Mouse (Mus musculus): ENCODE results near the gene Foxd4. TPM values are rescaled to one million over a fixed set of nuclear protein-coding genes. Genes with fewer than 3 reads are reported as not detected.

Foxd4 gene
- polyA plus RNA-seq (2015; fragmentation: Nextera tagmentation; extraction: Ambion mirVana) = 0.27 TPM in 1 of 2 replicates, not detected in the other

GRCm38 (mm10) chr19:24900581-24901220, at the start of gene Foxd4:
TSS of gene Foxd4 (minus strand) at chr19:24901197.
- Histone ChIP-seq H3K27ac (ENCODE audit: low read depth, low read length) (no peak within 1 kb of the TSS), H3K4me1 (ENCODE audit: control insufficient read depth, insufficient read depth, low read depth, low read length) (peaks cover 17% of the 10 kb centered on the region), H3K27me3 (replicated peaks; ENCODE audit: control insufficient read depth, insufficient read depth, low read length) (peaks cover 43% of the 10 kb centered on the region), H3K9ac (ENCODE audit: low read depth, low read length) (peak within 1 kb of the TSS; percentile 31; the same call in 1 of the 2 replicates), H3K4me2 (ENCODE audit: low read length) (peak within 1 kb of the TSS; percentile 69), H3K36me3 (ENCODE audit: control insufficient read depth, insufficient read depth, low read length) (no peaks in the 10 kb centered on the region), H3K9me3 (ENCODE audit: control insufficient read depth, low read length) (no peaks in the 10 kb centered on the region), H3K4me3 (ENCODE audit: low read length) (peak within 1 kb of the TSS; percentile 41)
- under 1% methylated on average over 25 of the region's 27 CpGs for WGBS
- no peak; the same call in 1 of the 2 replicates for ATAC-seq

- Histone ChIP-seq H3K4me2 (ENCODE audit: low read length) (no peak overlapping the region), H3K9ac (ENCODE audit: low read depth, low read length) (no peak overlapping the region), H3K4me1 (ENCODE audit: control insufficient read depth, insufficient read depth, low read depth, low read length) (no peaks in the 10 kb centered on the region), H3K27me3 (replicated peaks; ENCODE audit: control insufficient read depth, insufficient read depth, low read length) (no peaks in the 10 kb centered on the region), H3K9me3 (ENCODE audit: control insufficient read depth, low read length) (no peaks in the 10 kb centered on the region), H3K4me3 (ENCODE audit: low read length) (no peak overlapping the region), H3K27ac (ENCODE audit: low read depth, low read length) (no peak overlapping the region), H3K36me3 (ENCODE audit: control insufficient read depth, insufficient read depth, low read length) (no peaks in the 10 kb centered on the region)
- ATAC-seq = no peak
These were observed 44.7 kb upstream of the Foxd4 start for GRCm38 (mm10) chr19:24945521-24946262.

GRCm38 (mm10) chr19:24937084-24937483, 36.1 kb upstream of the Foxd4 start:
- no peaks in the 10 kb centered on the region for H3K27me3 ChIP-seq (replicated peaks; ENCODE audit: control insufficient read depth, insufficient read depth, low read length)
- no peaks in the 10 kb centered on the region for H3K4me1 ChIP-seq (ENCODE audit: control insufficient read depth, insufficient read depth, low read depth, low read length)
- H3K36me3 ChIP-seq (ENCODE audit: control insufficient read depth, insufficient read depth, low read length) = no peaks in the 10 kb centered on the region
- no peak overlapping the region for H3K27ac ChIP-seq (ENCODE audit: low read depth, low read length)
- H3K9me3 ChIP-seq (ENCODE audit: control insufficient read depth, low read length) = no peaks in the 10 kb centered on the region
- 45% methylated on average over 1 of the region's 1 CpGs for WGBS
- H3K9ac ChIP-seq (ENCODE audit: low read depth, low read length) = no peak overlapping the region
- H3K4me2 ChIP-seq (ENCODE audit: low read length) = no peak overlapping the region
- H3K4me3 ChIP-seq (ENCODE audit: low read length) = no peak overlapping the region
- ATAC-seq = no peak

GRCm38 (mm10) chr19:24929041-24929440, 28.0 kb upstream of the Foxd4 start:
- WGBS = 26% methylated on average over 1 of the region's 1 CpGs
- no peak overlapping the region for H3K4me3 ChIP-seq (ENCODE audit: low read length)
- no peak for ATAC-seq
- H3K9ac ChIP-seq (ENCODE audit: low read depth, low read length) = no peak overlapping the region
- no peaks in the 10 kb centered on the region for H3K36me3 ChIP-seq (ENCODE audit: control insufficient read depth, insufficient read depth, low read length)
- no peaks in the 10 kb centered on the region for H3K9me3 ChIP-seq (ENCODE audit: control insufficient read depth, low read length)
- no peaks in the 10 kb centered on the region for H3K27me3 ChIP-seq (replicated peaks; ENCODE audit: control insufficient read depth, insufficient read depth, low read length)
- H3K4me1 ChIP-seq (ENCODE audit: control insufficient read depth, insufficient read depth, low read depth, low read length) = no peaks in the 10 kb centered on the region
- H3K4me2 ChIP-seq (ENCODE audit: low read length) = no peak overlapping the region
- H3K27ac ChIP-seq (ENCODE audit: low read depth, low read length) = no peak overlapping the region

GRCm38 (mm10) chr19:24920866-24921265, 19.9 kb upstream of the Foxd4 start:
- Histone ChIP-seq H3K4me2 (ENCODE audit: low read length) (no peak overlapping the region), H3K4me1 (ENCODE audit: control insufficient read depth, insufficient read depth, low read depth, low read length) (no peaks in the 10 kb centered on the region), H3K4me3 (ENCODE audit: low read length) (no peak overlapping the region), H3K36me3 (ENCODE audit: control insufficient read depth, insufficient read depth, low read length) (no peaks in the 10 kb centered on the region; the same call in 1 of the 2 replicates), H3K9ac (ENCODE audit: low read depth, low read length) (no peak overlapping the region), H3K27ac (ENCODE audit: low read depth, low read length) (no peak overlapping the region), H3K9me3 (ENCODE audit: control insufficient read depth, low read length) (no peaks in the 10 kb centered on the region), H3K27me3 (replicated peaks; ENCODE audit: control insufficient read depth, insufficient read depth, low read length) (no peaks in the 10 kb centered on the region)
- 84% methylated on average over 5 of the region's 5 CpGs for WGBS
- no peak for ATAC-seq

GRCm38 (mm10) chr19:24908385-24909155, 7.6 kb upstream of the Foxd4 start:
- H3K4me1 ChIP-seq (ENCODE audit: control insufficient read depth, insufficient read depth, low read depth, low read length) = no peaks in the 10 kb centered on the region
- H3K4me3 ChIP-seq (ENCODE audit: low read length) = no peak overlapping the region
- no peak overlapping the region for H3K4me2 ChIP-seq (ENCODE audit: low read length)
- no peak for ATAC-seq
- H3K27me3 ChIP-seq (replicated peaks; ENCODE audit: control insufficient read depth, insufficient read depth, low read length) = no peaks in the 10 kb centered on the region; the same call in none of the 2 replicates
- no peaks in the 10 kb centered on the region for H3K9me3 ChIP-seq (ENCODE audit: control insufficient read depth, low read length)
- H3K27ac ChIP-seq (ENCODE audit: low read depth, low read length) = no peak overlapping the region
- H3K36me3 ChIP-seq (ENCODE audit: control insufficient read depth, insufficient read depth, low read length) = no peaks in the 10 kb centered on the region
- H3K9ac ChIP-seq (ENCODE audit: low read depth, low read length) = no peak overlapping the region
- 92% methylated on average over 3 of the region's 3 CpGs for WGBS

GRCm38 (mm10) chr19:24907655-24908054, 6.7 kb upstream of the Foxd4 start:
- peaks cover 4% of the 10 kb centered on the region for H3K27me3 ChIP-seq (replicated peaks; ENCODE audit: control insufficient read depth, insufficient read depth, low read length)
- H3K4me3 ChIP-seq (ENCODE audit: low read length) = no peak overlapping the region
- H3K4me2 ChIP-seq (ENCODE audit: low read length) = no peak overlapping the region
- no peak for ATAC-seq
- no peaks in the 10 kb centered on the region for H3K36me3 ChIP-seq (ENCODE audit: control insufficient read depth, insufficient read depth, low read length)
- no peaks in the 10 kb centered on the region for H3K9me3 ChIP-seq (ENCODE audit: control insufficient read depth, low read length)
- H3K9ac ChIP-seq (ENCODE audit: low read depth, low read length) = no peak overlapping the region
- no peak overlapping the region for H3K27ac ChIP-seq (ENCODE audit: low read depth, low read length)
- 99% methylated on average over 3 of the region's 6 CpGs for WGBS
- H3K4me1 ChIP-seq (ENCODE audit: control insufficient read depth, insufficient read depth, low read depth, low read length) = no peaks in the 10 kb centered on the region

GRCm38 (mm10) chr19:24902821-24903220, 1.8 kb upstream of the Foxd4 start:
- ATAC-seq = no peak
- no peak overlapping the region for H3K27ac ChIP-seq (ENCODE audit: low read depth, low read length)
- H3K27me3 ChIP-seq (replicated peaks; ENCODE audit: control insufficient read depth, insufficient read depth, low read length) = peaks cover 34% of the 10 kb centered on the region
- H3K4me2 ChIP-seq (ENCODE audit: low read length) = no peak overlapping the region
- H3K9ac ChIP-seq (ENCODE audit: low read depth, low read length) = no peak overlapping the region
- H3K4me1 ChIP-seq (ENCODE audit: control insufficient read depth, insufficient read depth, low read depth, low read length) = peaks cover 12% of the 10 kb centered on the region
- no peaks in the 10 kb centered on the region for H3K36me3 ChIP-seq (ENCODE audit: control insufficient read depth, insufficient read depth, low read length)
- WGBS = 68% methylated on average over 2 of the region's 2 CpGs
- no peaks in the 10 kb centered on the region for H3K9me3 ChIP-seq (ENCODE audit: control insufficient read depth, low read length)
- H3K4me3 ChIP-seq (ENCODE audit: low read length) = no peak overlapping the region

GRCm38 (mm10) chr19:24902256-24902655, 1.3 kb upstream of the Foxd4 start:
- no peaks in the 10 kb centered on the region for H3K9me3 ChIP-seq (ENCODE audit: control insufficient read depth, low read length)
- WGBS = 4% methylated on average over 2 of the region's 2 CpGs
- H3K27ac ChIP-seq (ENCODE audit: low read depth, low read length) = no peak overlapping the region
- H3K36me3 ChIP-seq (ENCODE audit: control insufficient read depth, insufficient read depth, low read length) = no peaks in the 10 kb centered on the region
- no peak overlapping the region for H3K9ac ChIP-seq (ENCODE audit: low read depth, low read length)
- H3K4me1 ChIP-seq (ENCODE audit: control insufficient read depth, insufficient read depth, low read depth, low read length) = peaks cover 15% of the 10 kb centered on the region
- no peak overlapping the region for H3K4me2 ChIP-seq (ENCODE audit: low read length)
- no peak overlapping the region for H3K4me3 ChIP-seq (ENCODE audit: low read length)
- ATAC-seq = no peak
- H3K27me3 ChIP-seq (replicated peaks; ENCODE audit: control insufficient read depth, insufficient read depth, low read length) = peaks cover 35% of the 10 kb centered on the region
